Mouse (Mus musculus): ENCODE measurements around the gene Hba-a2. TPM values are rescaled to one million over a fixed set of nuclear protein-coding genes. Genes with fewer than 3 reads are reported as not detected.

The Hba-a2 gene
- polyA plus RNA-seq, 1 experiment from 2014 or later: 5,488 TPM

GRCm38 (mm10) chr11:32331861-32332260 is 35.6 kb downstream of the Hba-a2 start:
- WGBS: 37% methylated on average over 5 of the region's 5 CpGs
- Histone ChIP-seq H3K27ac (ENCODE audit: low read length) (no peak overlapping the region), H3K27me3 (replicated peaks; ENCODE audit: control insufficient read depth, insufficient read depth, low read length) (no peaks in the 10 kb centered on the region), H3K36me3 (ENCODE audit: control insufficient read depth, insufficient read depth) (no peaks in the 10 kb centered on the region), H3K4me1 (replicated peaks; ENCODE audit: control insufficient read depth, insufficient read depth, low read length) (peaks cover 9% of the 10 kb centered on the region), H3K9me3 (ENCODE audit: control insufficient read depth, low read length) (peaks cover 3% of the 10 kb centered on the region; the same call in 1 of the 2 replicates), H3K4me2 (ENCODE audit: low read length) (no peak overlapping the region), H3K9ac (replicated peaks; ENCODE audit: low read depth, low read length) (no peak overlapping the region), H3K4me3 (replicated peaks; ENCODE audit: low read length) (no peak overlapping the region)
- no peak for ATAC-seq

GRCm38 (mm10) chr11:32333235-32333634 is 36.9 kb downstream of the Hba-a2 start:
- no peak for ATAC-seq
- Histone ChIP-seq H3K9me3 (ENCODE audit: control insufficient read depth, low read length) (peaks cover 7% of the 10 kb centered on the region; the same call in 1 of the 2 replicates), H3K27me3 (replicated peaks; ENCODE audit: control insufficient read depth, insufficient read depth, low read length) (no peaks in the 10 kb centered on the region), H3K4me3 (replicated peaks; ENCODE audit: low read length) (no peak overlapping the region), H3K9ac (replicated peaks; ENCODE audit: low read depth, low read length) (no peak overlapping the region), H3K4me1 (replicated peaks; ENCODE audit: control insufficient read depth, insufficient read depth, low read length) (peaks cover 9% of the 10 kb centered on the region), H3K27ac (ENCODE audit: low read length) (no peak overlapping the region), H3K36me3 (ENCODE audit: control insufficient read depth, insufficient read depth) (no peaks in the 10 kb centered on the region), H3K4me2 (ENCODE audit: low read length) (no peak overlapping the region)
- 67% methylated on average over 2 of the region's 2 CpGs for WGBS

GRCm38 (mm10) chr11:32336435-32336907 is 40.2 kb downstream of the Hba-a2 start:
- Histone ChIP-seq H3K4me2 (ENCODE audit: low read length) (no peak overlapping the region), H3K4me1 (replicated peaks; ENCODE audit: control insufficient read depth, insufficient read depth, low read length) (peaks cover 3% of the 10 kb centered on the region; the same call in 1 of the 2 replicates), H3K9me3 (ENCODE audit: control insufficient read depth, low read length) (peaks cover 7% of the 10 kb centered on the region; the same call in 1 of the 2 replicates), H3K4me3 (replicated peaks; ENCODE audit: low read length) (no peak overlapping the region), H3K36me3 (ENCODE audit: control insufficient read depth, insufficient read depth) (no peaks in the 10 kb centered on the region), H3K27ac (ENCODE audit: low read length) (no peak overlapping the region), H3K27me3 (replicated peaks; ENCODE audit: control insufficient read depth, insufficient read depth, low read length) (no peaks in the 10 kb centered on the region), H3K9ac (replicated peaks; ENCODE audit: low read depth, low read length) (no peak overlapping the region)
- 85% methylated on average over 6 of the region's 6 CpGs for WGBS
- ATAC-seq: no peak

- ATAC-seq: no peak
- no peak overlapping the region for H3K4me3 ChIP-seq (replicated peaks; ENCODE audit: low read length)
- no peaks in the 10 kb centered on the region for H3K27me3 ChIP-seq (replicated peaks; ENCODE audit: control insufficient read depth, insufficient read depth, low read length)
- H3K36me3 ChIP-seq (ENCODE audit: control insufficient read depth, insufficient read depth): no peaks in the 10 kb centered on the region
- WGBS: 74% methylated on average over 2 of the region's 2 CpGs
- peaks cover 7% of the 10 kb centered on the region; the same call in 1 of the 2 replicates for H3K9me3 ChIP-seq (ENCODE audit: control insufficient read depth, low read length)
- no peaks in the 10 kb centered on the region for H3K4me1 ChIP-seq (replicated peaks; ENCODE audit: control insufficient read depth, insufficient read depth, low read length)
- no peak overlapping the region for H3K4me2 ChIP-seq (ENCODE audit: low read length)
- H3K27ac ChIP-seq (ENCODE audit: low read length): no peak overlapping the region
- H3K9ac ChIP-seq (replicated peaks; ENCODE audit: low read depth, low read length): no peak overlapping the region
These were observed 42.8 kb downstream of the Hba-a2 start for GRCm38 (mm10) chr11:32339131-32339531.

GRCm38 (mm10) chr11:32340476-32341473 is 44.5 kb downstream of the Hba-a2 start:
- peak; percentile 58 for ATAC-seq
- WGBS: 51% methylated on average over 17 of the region's 17 CpGs
- H3K9ac ChIP-seq (replicated peaks; ENCODE audit: low read depth, low read length): no peak overlapping the region
- no peaks in the 10 kb centered on the region for H3K4me1 ChIP-seq (replicated peaks; ENCODE audit: control insufficient read depth, insufficient read depth, low read length)
- no peak overlapping the region for H3K4me2 ChIP-seq (ENCODE audit: low read length)
- peaks cover 7% of the 10 kb centered on the region; the same call in 1 of the 2 replicates for H3K9me3 ChIP-seq (ENCODE audit: control insufficient read depth, low read length)
- no peak overlapping the region for H3K27ac ChIP-seq (ENCODE audit: low read length)
- H3K27me3 ChIP-seq (replicated peaks; ENCODE audit: control insufficient read depth, insufficient read depth, low read length): no peaks in the 10 kb centered on the region
- no peak overlapping the region for H3K4me3 ChIP-seq (replicated peaks; ENCODE audit: low read length)
- H3K36me3 ChIP-seq (ENCODE audit: control insufficient read depth, insufficient read depth): no peaks in the 10 kb centered on the region

- ATAC-seq: no peak
- H3K9me3 ChIP-seq (ENCODE audit: control insufficient read depth, low read length): no peaks in the 10 kb centered on the region
- H3K27ac ChIP-seq (ENCODE audit: low read length): no peak overlapping the region
- 14% methylated on average over 2 of the region's 2 CpGs for WGBS
- no peak overlapping the region for H3K4me2 ChIP-seq (ENCODE audit: low read length)
- H3K27me3 ChIP-seq (replicated peaks; ENCODE audit: control insufficient read depth, insufficient read depth, low read length): no peaks in the 10 kb centered on the region
- peaks cover 7% of the 10 kb centered on the region for H3K4me1 ChIP-seq (replicated peaks; ENCODE audit: control insufficient read depth, insufficient read depth, low read length)
- H3K9ac ChIP-seq (replicated peaks; ENCODE audit: low read depth, low read length): no peak overlapping the region
- H3K4me3 ChIP-seq (replicated peaks; ENCODE audit: low read length): no peak overlapping the region
- H3K36me3 ChIP-seq (ENCODE audit: control insufficient read depth, insufficient read depth): no peaks in the 10 kb centered on the region
These were observed 46.5 kb downstream of the Hba-a2 start for GRCm38 (mm10) chr11:32342770-32343191.

GRCm38 (mm10) chr11:32343350-32343749 is 47.1 kb downstream of the Hba-a2 start:
- WGBS: 88% methylated on average over 1 of the region's 1 CpGs
- Histone ChIP-seq H3K9ac (replicated peaks; ENCODE audit: low read depth, low read length) (no peak overlapping the region), H3K4me1 (replicated peaks; ENCODE audit: control insufficient read depth, insufficient read depth, low read length) (peaks cover 10% of the 10 kb centered on the region), H3K9me3 (ENCODE audit: control insufficient read depth, low read length) (no peaks in the 10 kb centered on the region), H3K27me3 (replicated peaks; ENCODE audit: control insufficient read depth, insufficient read depth, low read length) (no peaks in the 10 kb centered on the region), H3K4me3 (replicated peaks; ENCODE audit: low read length) (no peak overlapping the region), H3K36me3 (ENCODE audit: control insufficient read depth, insufficient read depth) (no peaks in the 10 kb centered on the region), H3K27ac (ENCODE audit: low read length) (no peak overlapping the region), H3K4me2 (ENCODE audit: low read length) (no peak overlapping the region)
- no peak for ATAC-seq

- H3K4me2 ChIP-seq (ENCODE audit: low read length): no peak overlapping the region
- ATAC-seq: no peak
- no peak overlapping the region for H3K4me3 ChIP-seq (replicated peaks; ENCODE audit: low read length)
- no peaks in the 10 kb centered on the region for H3K9me3 ChIP-seq (ENCODE audit: control insufficient read depth, low read length)
- 73% methylated on average over 6 of the region's 6 CpGs for WGBS
- H3K9ac ChIP-seq (replicated peaks; ENCODE audit: low read depth, low read length): no peak overlapping the region
- H3K36me3 ChIP-seq (ENCODE audit: control insufficient read depth, insufficient read depth): no peaks in the 10 kb centered on the region
- H3K4me1 ChIP-seq (replicated peaks; ENCODE audit: control insufficient read depth, insufficient read depth, low read length): peaks cover 25% of the 10 kb centered on the region
- H3K27ac ChIP-seq (ENCODE audit: low read length): no peak overlapping the region
- H3K27me3 ChIP-seq (replicated peaks; ENCODE audit: control insufficient read depth, insufficient read depth, low read length): no peaks in the 10 kb centered on the region
These were observed 49.4 kb downstream of the Hba-a2 start for GRCm38 (mm10) chr11:32345504-32346297.
